ENCODE assay signal across 26 mouse cellular contexts in genomic region chr13:9932714-9933113, GRCm38 (mm10).
"Had no signal": no experiment of that assay in that cellular context is flagged by ENCODE, and none has a peak within 500 bp of the region (broad histone marks: within the 10 kb centered on the region; RNA-seq: fewer than 3 reads in every experiment).

No protein-coding gene starts in this region.

- H3K27ac ChIP-seq: heart, adult 2 months; heart, embryonic 13.5 days; heart, embryonic 15.5 days; hindbrain, embryonic 12.5 days; hindbrain, embryonic 14.5 days; hindbrain, postnatal 0 days; kidney, embryonic 15.5 days; kidney, postnatal 0 days; layer of hippocampus, adult 2 months; left cerebral cortex, adult 2 months; limb, embryonic 10.5 days; limb, embryonic 12.5 days had no signal

- DNase-seq: gastrocnemius, postnatal 14 days; gastrocnemius, postnatal 36 days; heart, adult 11 months; heart, adult 2 months; heart, postnatal 14 days; heart, postnatal 36 days; kidney, adult 11 months; kidney, adult 2 months; kidney, adult 9 months; kidney, postnatal 14 days; kidney, postnatal 4 days; liver had no signal

- H3K4me3 ChIP-seq: heart, adult 2 months; heart, embryonic 13.5 days; heart, embryonic 15.5 days; hindbrain, embryonic 12.5 days; kidney, embryonic 15.5 days; layer of hippocampus, adult 2 months; left cerebral cortex, adult 2 months; limb, embryonic 10.5 days; limb, embryonic 12.5 days had no signal

- H3K36me3 ChIP-seq: heart, embryonic 13.5 days; heart, embryonic 15.5 days; hindbrain, embryonic 12.5 days; kidney, embryonic 15.5 days; limb, embryonic 10.5 days; limb, embryonic 12.5 days had no signal

- ATAC-seq: hindbrain, postnatal 0 days; intestine, embryonic 16.5 days had no signal

- H3K4me1 ChIP-seq: heart, embryonic 13.5 days; heart, embryonic 15.5 days; kidney, embryonic 15.5 days; limb, embryonic 10.5 days; limb, embryonic 12.5 days had no signal

- H3K9me3 ChIP-seq: heart, embryonic 15.5 days; hindbrain, embryonic 12.5 days; kidney, embryonic 15.5 days; limb, embryonic 10.5 days; limb, embryonic 12.5 days had no signal

- H3K27me3 ChIP-seq: heart, embryonic 13.5 days; heart, embryonic 15.5 days; hindbrain, embryonic 12.5 days; kidney, embryonic 15.5 days; limb, embryonic 12.5 days had no signal

- H3K4me2 ChIP-seq: heart, embryonic 11.5 days; heart, embryonic 13.5 days; heart, embryonic 15.5 days; hindbrain, embryonic 12.5 days; hindbrain, embryonic 14.5 days; kidney, embryonic 15.5 days; limb, embryonic 12.5 days; liver, embryonic 11.5 days had no signal

- H3K9ac ChIP-seq: heart, embryonic 13.5 days; heart, embryonic 15.5 days; hindbrain, embryonic 12.5 days; hindbrain, embryonic 14.5 days; kidney, embryonic 15.5 days; limb, embryonic 12.5 days had no signal
